Mouse (Mus musculus) monocyte, adult 59 days (primary cell): ENCODE data around the gene Zfp81. TPM values are rescaled to one million over a fixed set of nuclear protein-coding genes. Genes with fewer than 3 reads are reported as not detected.

Experiments
- total RNA-seq, 2 experiments: library from RNA; stranded (reverse); gene quantifications; one replicate each; pipeline ENCODE4 v1.2.4; 2023

Zfp81 gene
- total RNA-seq = 1 to 10 TPM; 4.9 to 8.2 TPM

DNA sequence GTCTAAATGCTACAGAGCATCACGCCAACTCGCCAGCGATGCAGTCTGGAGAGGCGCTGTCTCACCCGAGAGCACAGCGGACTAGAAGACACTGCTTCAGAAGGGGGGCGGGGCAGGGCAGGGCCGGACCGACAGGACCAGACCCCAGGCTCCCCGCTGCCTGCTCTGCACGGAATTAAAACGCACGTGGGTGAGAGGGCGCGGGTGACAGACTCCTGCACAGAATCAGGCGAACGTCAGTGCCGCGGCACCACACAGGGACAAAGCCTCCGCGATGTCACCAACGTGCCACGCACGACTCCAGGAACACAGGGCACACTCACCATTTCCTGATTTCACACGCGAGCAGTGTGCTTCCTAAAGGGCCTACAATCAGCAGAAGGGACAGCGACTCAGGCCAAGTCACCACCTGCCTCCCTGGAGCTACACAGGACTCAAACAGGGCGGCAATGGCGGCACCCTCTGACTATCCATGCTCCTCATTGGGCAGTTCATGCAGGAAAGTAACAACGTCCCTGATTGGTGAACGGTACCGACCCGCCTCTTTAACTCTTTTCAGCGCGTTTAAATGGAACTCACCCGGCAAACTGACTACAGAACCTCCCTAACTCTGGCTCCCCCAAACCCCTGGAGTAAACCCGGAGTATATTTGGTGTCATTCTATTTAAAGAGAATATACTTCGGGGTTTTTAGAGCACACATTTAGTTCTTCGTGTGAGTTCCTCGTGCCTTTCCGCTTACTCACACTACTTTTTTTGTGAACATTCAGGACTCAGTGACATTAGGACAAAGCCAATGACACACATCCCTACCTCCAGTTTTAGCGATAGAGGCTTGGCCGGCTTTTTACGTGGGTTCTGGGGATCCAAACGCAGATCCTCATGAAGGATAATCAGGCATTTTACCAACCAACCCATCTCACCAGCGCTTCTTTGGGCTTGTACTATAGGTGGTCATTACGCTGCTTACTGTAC, at the start of gene Zfp81:
TSS of gene Zfp81 (minus strand) at position 468 of the 974 bp plus-strand sequence.

DNA sequence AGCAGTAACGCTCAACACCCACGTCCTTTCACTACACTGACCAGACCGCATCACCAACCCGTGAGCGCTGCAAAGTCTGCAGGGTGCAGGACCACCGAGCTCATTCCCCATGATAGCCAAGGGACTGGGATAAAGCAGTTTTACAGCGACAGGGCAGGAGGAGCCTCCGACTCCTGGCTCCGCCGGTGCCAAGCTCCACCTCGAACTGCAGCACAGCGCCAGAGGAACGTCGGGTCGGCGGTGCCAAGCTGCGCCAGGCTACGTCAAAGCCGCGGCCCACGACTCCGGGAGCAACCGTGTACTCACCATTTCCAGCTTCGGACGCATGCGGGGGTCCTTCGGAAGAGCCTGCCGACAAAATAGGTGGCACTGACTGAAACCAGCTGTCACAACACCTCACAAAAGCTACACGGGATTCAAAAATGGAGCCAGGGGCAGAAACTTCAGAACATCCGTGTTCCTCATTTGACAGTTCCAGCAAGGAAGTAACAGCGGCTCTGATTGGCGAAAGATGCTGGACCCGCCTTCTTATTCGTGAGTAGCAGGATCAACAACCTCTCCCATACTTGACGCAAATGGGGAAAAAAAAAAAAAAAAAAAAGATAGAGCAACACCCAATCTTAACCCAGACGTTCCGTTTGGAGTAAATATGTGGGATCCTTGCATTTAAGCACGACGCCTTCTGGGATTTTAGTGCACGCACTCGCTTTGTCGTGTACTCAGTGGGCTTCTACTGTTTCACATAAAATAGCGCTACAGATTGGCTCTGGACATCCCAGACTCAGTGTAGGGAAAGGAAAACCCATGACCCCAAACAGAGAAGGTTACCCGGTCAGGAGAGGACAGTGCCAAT, 35.7 kb upstream of the Zfp81 start, which contains the start of gene Zfp101:
TSS of gene Zfp101 (minus strand) at position 460 of the 853 bp plus-strand sequence.

DNA sequence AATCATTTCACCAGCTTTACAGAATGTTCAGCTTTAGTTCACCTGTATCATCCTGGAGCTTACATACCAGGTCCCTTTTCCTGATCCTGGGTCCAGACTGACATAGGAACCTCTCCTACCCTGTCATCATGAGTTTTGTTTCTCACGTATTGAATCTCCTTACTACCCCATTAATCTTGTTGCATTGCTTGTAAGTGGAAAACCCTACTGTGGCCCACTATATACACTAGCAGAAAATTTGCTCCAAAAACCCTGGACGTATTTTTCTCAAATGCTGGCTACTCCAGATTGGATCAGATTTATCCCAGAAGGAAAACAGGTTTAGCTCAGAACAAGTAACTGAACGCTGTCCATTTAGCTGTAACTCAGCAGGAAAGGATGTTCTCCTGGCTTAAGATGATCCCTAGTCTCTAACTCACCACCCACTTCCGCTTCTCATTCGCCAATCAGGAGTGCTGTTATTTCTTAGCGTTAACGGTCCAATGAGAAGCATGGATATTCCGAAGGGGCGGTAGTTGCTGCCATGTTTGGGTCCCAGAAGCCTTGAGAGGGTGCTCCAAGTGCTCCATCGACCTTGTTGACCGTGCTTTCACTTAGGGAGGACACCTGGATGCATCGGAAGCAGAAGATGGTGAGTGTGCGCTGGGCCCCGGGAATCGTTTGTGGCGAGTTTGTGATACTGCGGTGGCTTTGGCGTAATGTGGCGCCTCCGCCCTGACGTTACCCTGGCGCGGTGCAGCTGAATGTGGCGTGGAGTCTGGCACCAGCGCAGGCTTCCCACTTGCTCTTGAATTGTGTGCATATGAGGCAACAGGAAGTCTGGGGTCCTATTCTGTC, 69.4 kb downstream of the Zfp81 start, which contains the start of gene Zfp955b:
TSS of gene Zfp955b (plus strand) at position 506 of the 837 bp plus-strand sequence.

Other genes with a start within 250 kb of the Zfp81 start
- gene Morc2b, start 219.2 kb downstream of the Zfp81 start, total RNA-seq = not detected
- gene Olfr55, start 190.4 kb downstream of the Zfp81 start, total RNA-seq = not detected
- gene Olfr239, start 167.6 kb downstream of the Zfp81 start, total RNA-seq = not detected
- not detected for gene Olfr1564, start 137.2 kb downstream of the Zfp81 start, total RNA-seq
- 1 to 10 TPM; 4.7 to 5.0 TPM for gene Zfp955a, start 103.7 kb downstream of the Zfp81 start, total RNA-seq
- under 1 TPM; 0.13 to 0.15 TPM for gene Olfr63, start 94.2 kb downstream of the Zfp81 start, total RNA-seq
- gene Zfp955b, start 69.3 kb downstream of the Zfp81 start, total RNA-seq = 1 to 10 TPM; 3.2 to 4.4 TPM
- 1 to 10 TPM; 3.4 to 4.3 TPM for gene Zfp101, start 35.8 kb upstream of the Zfp81 start, total RNA-seq
- gene Actl9, start 74.0 kb upstream of the Zfp81 start, total RNA-seq = not detected
- 100 to 1,000 TPM in 1 of 2 experiments, 10 to 100 TPM in 1; 76.0 to 104 TPM for gene Adamts10, start 165.3 kb upstream of the Zfp81 start, total RNA-seq
- gene Myo1f, start 196.8 kb upstream of the Zfp81 start, total RNA-seq = 100 to 1,000 TPM; 480 to 526 TPM